Mouse (Mus musculus): ENCODE results near the gene Asl. TPM values are rescaled to one million over a fixed set of nuclear protein-coding genes. Genes with fewer than 3 reads are reported as not detected.

Gene Asl
- total RNA-seq (2021), result 1 to 10 TPM; 8.4 to 9.1 TPM

DNA sequence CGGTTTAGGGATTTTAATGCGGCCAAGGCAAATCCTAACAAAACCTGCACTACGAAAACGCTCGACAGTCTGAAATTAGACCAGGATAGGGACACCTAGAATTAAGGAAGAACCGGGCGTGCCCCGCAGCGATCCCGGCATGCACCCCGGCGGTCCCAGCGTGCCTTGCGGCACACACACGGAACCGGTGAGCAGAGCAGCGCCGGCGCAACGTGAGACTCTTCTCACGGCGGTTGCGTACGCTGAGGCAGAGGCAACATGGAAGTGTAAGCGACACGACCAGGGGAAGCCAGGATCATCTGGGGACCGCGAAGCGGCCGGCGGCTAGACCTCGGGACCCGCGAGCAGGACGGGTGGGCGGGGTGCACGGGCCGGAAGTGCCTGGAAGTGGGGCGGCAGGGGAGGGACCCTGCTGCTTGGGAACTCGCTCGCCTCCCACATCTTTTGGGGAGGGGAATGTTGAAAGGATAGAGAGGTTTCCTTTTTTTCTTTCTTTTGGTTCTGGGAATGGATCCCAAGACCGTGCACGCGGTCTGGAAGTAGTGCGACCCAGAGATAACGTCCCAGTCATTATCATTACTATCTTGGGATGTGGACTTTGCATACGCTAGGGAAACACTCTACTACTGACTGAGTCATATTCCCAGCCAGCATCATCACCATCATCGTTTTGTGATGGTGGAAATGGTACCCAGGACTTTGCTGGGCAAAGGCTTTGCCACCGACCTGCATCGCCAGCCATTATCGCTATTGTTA lies at the start of gene Asl, which contains the start of gene Crcp:
Asl (minus strand) TSS at position 106 of the 756 bp plus-strand sequence.
Crcp (plus strand) TSS at position 149 of the 756 bp plus-strand sequence.
- peak; percentile 89 to 91 for DNase-seq
- intact Hi-C loops (cut with DNase I), result loop anchor here (5.0 kb wide), 2 partner anchors 48 to 193 kb away; no protein-coding TSS in a partner anchor

DNA sequence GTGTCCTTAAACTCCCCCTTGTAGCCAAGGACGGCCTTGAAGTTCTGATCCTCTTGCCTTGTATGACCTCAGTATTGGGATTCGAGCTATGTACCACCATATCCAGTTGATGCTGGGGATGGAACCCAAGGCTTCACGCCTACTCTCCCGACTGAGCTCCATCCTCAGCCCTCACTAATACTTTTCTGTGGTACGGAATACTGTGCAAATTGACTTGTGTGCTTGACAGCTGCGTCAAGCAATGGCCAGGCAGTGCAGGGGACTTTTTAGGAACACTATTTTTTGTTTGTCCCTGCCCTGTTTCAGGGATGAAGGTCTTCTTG lies 49.7 kb upstream of the Asl start:
- intact Hi-C loops (cut with DNase I), result loop anchor here (2.0 to 5.0 kb wide), 5 partner anchors 16 to 60 kb away; partner anchors contain the start of genes Asl and Crcp

DNA sequence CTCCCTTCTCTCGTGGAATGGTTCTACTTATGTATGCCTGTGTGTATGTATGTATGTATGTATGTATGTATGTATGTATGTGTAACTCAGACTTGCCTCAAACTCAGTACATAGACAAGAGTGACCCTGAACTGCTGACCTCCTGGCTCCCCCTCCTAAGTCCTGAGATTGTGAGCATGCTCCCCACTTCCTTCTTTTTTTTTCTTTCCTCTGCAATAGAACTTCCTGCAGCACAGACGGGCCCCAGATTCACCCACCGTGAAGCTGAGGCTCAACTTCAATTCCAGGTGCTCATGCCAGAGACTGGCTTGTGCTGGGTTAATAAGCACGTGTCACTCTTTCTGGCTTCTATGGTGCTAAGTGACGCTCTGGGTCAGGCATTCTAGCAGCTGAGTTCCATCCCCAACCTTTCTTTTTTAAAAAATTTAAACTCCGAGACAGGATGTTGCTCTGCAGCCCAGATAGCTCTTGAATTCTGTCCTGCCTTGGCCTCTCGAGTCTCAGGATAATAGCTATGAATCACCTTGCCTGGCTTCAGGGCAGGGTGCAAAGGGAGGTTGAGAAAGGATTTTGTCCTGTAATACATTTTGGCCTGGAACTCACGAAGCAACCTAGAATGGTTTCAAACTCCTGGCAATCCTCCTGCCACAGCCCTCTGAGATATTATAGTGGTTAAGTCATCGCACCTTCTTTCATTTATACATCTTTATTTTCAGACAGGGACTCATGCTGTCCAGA lies 49.2 kb upstream of the Asl start:
- intact Hi-C loops (cut with DNase I), result loop anchor here (2.0 to 5.0 kb wide), 5 partner anchors 15 to 61 kb away; partner anchors contain the start of genes Asl and Crcp
- DNase-seq, result no peak

More for the DNA sequence above, 49.7 kb upstream of the Asl start:
- no peak for DNase-seq

DNA sequence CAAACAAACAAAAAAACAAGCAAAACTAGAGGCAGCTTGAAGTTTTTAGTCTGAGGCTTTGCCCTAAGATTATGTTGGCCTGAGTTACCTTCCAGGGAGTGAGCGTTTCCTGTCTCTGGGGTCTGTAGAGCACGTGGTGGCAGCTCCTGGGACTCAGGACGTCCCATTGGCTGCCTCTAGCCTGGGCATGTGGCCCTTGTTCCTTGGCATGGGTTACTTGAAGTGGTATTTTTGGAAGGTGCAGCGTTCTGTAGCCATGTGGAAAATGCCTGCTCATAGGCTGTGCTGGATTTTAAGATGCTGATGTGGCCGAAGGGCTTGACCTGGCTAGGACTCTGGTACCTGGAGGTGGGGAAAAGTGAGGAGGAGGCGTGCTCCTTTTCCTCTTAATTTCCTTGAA lies 47.3 kb upstream of the Asl start:
- intact Hi-C loops (cut with DNase I), result loop anchor here (5.0 kb wide), 2 partner anchors 34 to 49 kb away; partner anchors contain the start of genes Asl and Crcp
- DNase-seq, result no peak

DNA sequence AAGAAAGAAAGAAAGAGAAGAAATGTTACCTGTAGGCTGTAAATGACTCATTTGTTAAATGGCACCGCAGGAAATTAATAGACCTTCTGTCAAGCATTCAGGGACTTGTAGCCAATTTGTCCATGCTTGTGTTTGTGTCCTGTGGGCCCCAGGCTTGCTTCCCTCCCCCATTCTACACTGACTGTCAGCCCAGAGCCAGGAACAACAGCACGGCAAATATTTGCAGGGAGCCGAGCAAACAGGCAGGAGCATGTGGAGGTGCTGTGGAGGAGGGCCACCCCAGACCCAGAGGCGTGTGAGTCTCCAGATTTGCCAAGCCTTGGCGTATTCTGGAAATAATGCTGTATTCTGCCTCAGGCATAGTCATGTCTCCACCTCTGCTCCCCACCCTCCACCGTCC lies 45.4 kb upstream of the Asl start:
- intact Hi-C loops (cut with DNase I), result no loop called here
- no peak for DNase-seq

DNA sequence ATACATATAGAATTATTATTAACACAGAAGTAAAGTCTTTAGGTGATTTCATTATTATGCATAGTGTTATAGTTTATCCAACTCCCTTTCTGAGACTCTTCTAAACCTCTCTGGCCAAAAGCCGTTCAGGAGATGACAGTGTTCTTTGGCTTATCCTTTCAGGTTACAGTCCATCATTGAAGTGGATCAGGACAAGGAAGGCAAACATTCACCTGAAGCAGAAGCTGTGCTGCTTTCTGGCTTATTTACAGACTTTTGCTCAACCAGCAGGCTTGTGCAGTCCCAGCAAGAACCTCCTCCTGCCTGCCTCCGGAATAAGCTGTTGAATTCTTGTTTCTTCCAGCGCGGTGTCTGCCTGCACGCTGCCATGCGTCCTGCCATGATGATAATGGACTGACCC lies 44.0 kb upstream of the Asl start, which contains the start of gene Tpst1:
Tpst1 (plus strand) TSS at position 301 of the 400 bp plus-strand sequence.
- intact Hi-C loops (cut with DNase I), result no loop called here
- no peak for DNase-seq

DNA sequence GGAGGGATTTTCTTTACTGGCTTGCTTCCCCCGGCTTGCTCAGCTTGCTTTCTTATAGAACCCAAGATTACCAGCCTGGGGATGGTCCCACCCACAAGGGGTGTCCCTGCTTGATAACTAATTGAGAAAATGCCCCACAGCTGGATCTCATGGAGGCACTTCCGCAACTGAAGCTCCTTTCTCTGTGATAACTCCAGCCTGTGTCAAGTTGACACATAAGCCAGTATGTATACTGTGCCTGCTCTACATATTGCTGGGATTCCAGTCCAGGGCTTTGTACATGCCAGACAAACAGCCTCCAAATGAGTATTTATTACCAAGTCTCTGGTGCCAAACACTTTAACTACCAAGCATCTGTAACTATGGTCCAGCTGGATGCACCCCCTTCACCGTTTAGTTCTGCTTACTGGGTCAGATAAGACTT lies 38.8 kb upstream of the Asl start:
- intact Hi-C loops (cut with DNase I), result no loop called here
- DNase-seq, result no peak

DNA sequence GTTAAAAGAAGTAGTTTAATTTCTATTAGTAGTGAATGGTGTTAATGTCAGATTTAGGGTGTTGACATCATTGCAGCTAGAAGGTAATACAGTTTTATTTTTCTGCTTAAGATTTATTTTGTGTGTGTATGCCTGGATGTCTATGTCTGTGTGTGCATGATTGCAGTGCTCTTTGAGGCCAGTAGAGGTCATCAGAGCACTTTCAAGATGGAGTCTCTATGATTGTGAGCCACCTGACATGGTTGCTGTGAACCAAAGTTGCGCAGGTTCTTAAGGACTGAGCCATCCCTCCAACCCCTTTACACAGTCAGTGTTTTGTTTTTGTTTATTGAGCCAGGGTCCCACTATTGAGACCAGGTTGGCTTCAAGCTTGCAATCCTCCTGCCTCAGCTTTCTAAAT lies 36.5 kb upstream of the Asl start:
- intact Hi-C loops (cut with DNase I), result no loop called here

DNA sequence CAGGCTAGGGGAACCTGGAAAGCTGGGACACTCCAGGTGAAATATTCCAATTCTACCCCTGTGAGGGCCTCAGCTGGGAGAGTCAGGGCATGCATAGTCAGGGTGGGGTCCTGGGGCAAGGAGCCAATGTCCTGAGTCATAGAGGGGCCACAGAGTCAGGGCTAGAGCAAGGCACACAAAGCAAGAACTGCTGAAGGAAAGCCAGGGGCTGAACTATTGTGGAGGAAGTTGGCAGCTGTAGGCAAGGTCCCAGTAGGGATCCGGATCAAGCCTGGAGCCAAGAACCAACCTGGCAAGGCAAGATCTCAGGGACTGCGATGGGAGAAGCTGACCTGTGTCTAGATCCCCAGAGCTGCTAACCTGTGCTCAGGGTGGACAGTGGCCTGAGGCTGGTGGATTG lies 34.7 kb upstream of the Asl start:
- intact Hi-C loops (cut with DNase I), result loop anchor here (2.0 kb wide), 1 partner anchor 15 kb away; no protein-coding TSS in a partner anchor
- DNase-seq, result no peak

More for the DNA sequence above, 36.5 kb upstream of the Asl start:
- no peak for DNase-seq

DNA sequence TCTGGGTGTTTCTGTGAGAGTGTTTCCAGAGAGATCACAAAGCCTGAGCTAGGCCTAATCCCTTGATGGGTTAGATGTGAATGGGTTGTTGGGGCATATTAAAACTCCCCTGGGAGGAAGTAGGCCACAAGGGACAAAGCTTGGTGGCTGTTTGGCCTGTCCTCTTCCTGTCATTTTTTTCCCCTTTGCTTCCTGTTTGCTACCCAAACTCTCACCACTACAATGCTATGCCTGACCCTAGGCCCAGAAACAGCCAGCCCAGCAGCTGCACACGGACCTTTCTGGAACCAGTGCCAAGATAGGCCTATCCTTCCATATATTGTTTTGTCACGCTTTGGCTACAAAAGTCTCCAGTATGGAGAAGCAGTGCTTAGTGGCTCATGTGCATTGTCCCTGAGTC lies 33.0 kb upstream of the Asl start:
- intact Hi-C loops (cut with DNase I), result loop anchor here (2.0 kb wide), 1 partner anchor 17 kb away; no protein-coding TSS in a partner anchor
- no peak for DNase-seq

DNA sequence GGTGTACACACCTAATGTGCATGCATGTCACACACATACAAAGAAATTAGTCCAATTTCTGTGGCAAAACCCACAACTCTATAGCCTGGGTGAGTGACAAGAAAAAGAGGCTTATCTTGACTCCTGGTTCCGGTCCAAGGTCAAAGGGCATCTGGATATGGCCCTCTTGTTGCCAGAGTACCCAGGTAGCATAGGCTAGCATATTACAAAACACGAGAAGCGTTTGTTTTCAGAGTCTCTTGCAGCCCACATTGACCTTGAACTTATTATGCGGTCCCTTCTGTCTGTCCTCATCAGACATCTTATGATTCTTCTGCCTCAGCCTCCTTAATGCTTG lies 31.2 kb upstream of the Asl start:
- intact Hi-C loops (cut with DNase I), result no loop called here

DNA sequence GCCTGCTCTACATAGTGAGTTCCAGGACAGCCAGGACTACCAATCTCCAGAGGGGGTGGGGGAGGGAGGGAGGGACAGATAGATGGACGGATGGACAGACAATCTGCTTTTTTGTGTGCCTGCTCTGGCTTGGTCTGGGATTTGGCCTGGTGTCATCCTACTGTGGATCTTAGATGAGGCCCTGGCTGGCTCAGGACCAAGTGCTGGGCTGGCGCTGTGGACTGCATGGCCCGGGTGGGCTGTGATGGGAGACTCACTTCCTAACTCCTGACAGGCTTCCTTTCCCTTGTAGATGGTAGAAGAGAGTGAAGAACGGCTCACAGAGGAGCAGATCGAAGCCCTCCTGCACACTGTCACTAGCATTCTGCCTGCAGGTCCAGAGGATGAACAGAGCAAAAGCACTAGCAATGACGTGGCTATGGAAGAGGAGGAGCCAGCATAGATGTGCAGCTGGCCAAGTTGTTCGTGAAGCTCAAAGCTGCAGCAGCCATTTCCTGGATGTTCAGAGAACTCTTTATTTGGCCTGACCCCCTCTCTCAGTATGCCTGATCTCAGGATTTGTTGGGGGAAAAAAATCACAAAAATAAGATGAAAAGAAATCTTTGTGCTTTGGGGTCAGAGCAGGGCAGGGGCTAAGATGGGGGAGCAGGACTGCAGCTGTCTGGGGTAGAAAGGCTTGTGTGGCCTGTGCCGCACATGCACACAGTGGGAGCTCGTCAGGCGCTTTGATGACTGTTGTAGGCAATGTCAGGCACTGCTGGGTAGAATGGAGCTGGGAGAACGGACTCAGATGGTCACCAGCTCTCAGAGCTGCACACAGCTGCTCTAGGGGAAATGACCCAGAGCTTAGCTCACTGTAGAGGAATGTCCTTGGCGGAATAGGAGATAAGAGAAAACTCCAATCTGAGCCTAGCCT lies 30.6 kb upstream of the Asl start:
- intact Hi-C loops (cut with DNase I), result no loop called here
- peak in 1 of 2 experiments; percentile 52 for DNase-seq

More for the DNA sequence above, 31.2 kb upstream of the Asl start:
- DNase-seq, result no peak

DNA sequence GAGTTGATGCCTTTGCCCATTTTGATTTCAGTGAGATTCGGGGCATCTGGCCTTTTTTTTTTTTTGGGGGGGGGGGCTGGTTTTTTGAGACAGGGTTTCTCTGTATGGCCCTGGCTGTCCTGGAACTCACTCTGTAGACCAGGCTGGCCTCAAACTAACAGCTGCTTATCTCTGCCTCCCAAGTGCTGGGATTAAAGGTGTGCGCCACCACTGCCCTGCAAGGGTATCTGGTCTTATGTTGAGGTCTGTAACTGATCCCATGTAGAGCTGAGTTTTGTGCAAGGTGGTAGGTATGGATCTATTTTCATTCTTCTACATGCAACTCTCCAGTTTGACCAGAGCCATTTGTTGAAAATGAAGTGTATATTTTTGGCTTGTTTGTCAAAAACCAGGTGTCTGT lies 27.3 kb upstream of the Asl start:
- DNase-seq, result no peak
- intact Hi-C loops (cut with DNase I), result no loop called here

DNA sequence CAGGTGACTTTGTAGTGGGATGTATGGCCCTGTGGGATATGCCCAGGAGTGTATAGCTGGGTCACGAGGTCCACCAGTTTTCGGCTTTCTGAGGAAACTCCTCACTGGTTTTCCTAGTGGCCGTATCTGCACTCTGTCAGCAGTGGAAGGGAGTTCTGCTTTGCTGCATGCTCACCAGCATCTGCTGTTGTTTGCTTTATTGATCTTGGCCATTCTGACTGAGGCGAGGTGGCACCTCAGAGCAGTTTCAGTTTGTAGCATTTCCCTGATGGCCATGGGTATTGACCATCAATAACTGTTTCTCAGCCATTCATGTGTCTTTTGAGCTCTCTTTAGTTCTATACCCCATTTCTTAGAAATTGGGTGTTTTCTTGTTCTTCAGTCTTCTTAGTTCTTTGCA lies 26.6 kb upstream of the Asl start:
- no peak for DNase-seq
- intact Hi-C loops (cut with DNase I), result no loop called here

DNA sequence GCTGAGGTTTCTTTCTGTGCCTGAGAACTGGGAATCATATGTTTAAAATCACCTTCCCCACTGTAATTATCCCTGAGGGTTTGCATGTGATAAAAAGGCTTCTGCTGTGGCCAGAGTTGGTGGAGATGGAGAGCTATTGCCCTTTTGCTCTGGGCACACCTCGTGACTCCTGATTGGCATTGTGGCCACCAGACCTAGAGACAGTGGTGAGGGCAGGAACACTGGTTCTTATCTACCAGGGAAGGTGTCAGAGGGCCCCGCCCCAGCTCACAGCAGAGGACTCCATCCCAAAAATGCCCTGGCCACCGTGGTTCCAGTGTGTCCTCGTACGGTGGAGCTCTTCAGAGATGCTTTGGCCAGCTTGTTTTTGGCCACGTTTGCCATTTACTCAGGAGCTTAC lies 23.9 kb upstream of the Asl start:
- no peak for DNase-seq
- intact Hi-C loops (cut with DNase I), result no loop called here

DNA sequence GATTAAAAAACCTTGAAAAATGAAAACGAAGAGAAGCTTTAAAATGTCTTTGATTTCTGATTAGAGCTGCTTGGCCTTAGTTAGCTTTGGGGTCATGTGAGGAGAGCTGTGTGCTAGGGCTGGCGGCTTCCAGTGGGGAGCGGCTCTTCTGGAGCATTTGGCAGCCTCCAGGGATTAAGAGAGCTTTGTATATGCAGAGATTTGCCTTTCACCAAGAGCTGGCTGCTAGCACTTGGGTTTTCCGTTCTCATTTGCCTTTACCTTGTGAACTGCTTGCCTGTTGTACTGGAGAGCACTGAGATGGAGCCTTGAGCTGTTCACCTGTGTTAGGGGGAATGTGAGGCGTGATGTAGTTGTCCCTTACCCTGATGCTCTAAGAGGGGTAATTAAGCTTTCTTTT lies 23.5 kb upstream of the Asl start:
- intact Hi-C loops (cut with DNase I), result no loop called here
- DNase-seq, result no peak

DNA sequence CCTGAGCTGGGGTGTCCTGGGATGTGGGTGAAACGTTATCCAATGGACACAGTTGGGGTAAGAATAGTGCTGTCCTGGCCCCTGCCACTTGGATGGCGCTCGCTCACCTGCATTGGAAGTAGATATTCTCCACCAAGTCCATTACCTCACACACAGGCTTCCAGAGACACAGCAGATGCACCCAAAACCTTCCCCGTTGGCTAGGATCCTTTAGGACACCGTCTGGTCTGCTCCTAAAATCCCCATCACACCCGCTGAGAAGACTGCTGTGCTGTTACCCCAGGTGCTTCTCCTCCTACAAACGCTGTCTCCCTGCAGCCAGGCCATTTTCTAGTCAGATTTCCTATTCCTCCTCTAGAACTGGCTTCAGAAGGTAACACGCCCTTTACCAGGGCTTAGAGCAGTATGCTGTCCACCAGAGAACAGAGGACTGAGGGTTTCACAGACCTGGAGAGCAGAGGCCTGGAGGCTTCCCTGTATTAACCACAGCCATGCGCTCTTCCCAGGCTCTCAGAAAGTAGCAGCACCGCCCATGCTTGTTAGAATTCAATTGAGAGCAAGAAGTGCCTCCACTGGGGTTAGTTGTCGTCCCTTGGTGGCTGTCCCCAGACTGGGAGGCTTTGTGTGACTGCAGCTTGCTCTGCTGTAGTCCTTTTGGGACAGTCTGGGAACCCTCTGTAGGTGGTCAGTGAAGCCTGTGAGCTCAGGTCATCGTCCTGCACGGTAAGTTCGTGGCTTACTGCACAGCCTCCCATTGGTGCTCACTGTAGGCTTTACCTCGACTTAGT lies 22.2 kb upstream of the Asl start:
- DNase-seq, result no peak
- intact Hi-C loops (cut with DNase I), result no loop called here

DNA sequence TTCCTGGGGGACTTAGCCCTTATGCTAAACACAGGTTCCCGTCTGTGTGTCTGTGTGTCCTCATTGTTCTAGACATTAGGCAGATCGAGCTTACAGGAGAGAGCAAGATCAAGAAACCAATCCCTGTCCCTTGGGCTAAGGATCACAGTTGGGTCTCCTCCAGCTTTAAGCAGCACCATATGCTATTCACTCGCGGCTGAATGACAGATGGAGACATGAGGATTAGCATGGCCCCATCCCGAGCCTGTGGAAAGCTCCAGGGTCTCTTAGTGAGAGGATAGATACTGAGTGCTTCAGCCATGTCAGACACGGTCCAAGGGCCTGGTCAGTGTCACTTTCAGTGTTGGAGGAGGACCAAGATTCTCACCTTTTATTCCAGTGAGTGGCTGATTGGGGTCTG lies 21.4 kb upstream of the Asl start:
- intact Hi-C loops (cut with DNase I), result no loop called here
- DNase-seq, result no peak

DNA sequence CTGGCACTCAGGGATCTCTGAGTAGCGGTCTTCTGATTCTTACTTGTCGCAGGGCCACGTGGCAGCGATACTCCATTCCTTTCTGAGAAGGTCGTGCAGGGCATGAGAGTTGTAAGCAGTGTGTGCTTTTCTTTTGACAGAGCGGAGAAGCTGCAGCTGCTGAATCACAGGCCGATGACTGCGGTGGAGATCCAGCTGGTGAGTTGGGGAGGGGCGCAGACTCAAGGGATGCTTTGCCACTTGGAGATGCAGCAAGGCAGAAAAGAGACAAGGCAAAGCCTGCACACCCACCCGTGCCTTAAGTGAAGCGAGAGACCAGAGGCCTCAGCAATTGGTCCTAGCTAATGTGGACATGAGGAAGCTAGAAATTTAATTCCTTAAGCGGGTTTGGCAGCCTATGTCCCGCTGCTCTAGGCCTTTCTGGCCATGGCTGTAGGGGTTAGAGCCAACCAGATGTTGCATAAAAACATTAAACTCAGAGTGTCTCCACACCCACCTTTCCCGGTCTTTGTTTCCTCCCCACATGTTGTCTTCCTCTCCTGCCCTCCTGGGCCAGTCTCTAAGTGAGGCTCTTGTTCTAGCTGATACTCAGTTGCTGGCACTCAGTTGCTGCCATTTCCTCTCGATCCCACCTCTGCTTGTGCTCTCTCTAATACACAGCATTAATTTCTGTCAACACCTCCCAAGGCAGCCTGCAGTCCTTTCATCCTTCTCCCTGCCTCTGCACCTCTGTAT lies 19.9 kb upstream of the Asl start:
- intact Hi-C loops (cut with DNase I), result no loop called here
- peak in 1 of 2 experiments; percentile 63 for DNase-seq

Measured in heart, postnatal 36 days (tissue).